In the genomic region with DNA sequence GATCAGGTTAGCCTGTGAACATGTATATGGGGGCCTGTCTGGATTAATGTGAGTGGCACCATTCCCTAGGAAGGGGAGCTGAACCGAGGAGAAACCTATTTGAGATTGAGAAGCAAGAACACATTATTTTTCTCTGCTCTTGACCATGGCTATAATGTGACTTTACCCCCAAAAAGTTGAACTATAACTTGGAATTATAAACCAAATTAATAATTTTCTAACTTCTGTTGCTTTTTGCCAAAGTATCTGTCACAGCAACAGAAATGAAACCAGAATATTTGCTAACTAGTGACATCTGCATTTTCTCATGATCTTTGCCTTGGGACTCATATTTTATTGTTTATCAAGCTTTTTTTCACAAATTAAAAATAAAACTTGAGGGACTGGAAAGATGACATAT, we compare ENCODE assay signal across 25 mouse cellular contexts. TPM values are rescaled to one million over a fixed set of nuclear protein-coding genes. Genes with fewer than 3 reads are reported as not detected.
"Had no signal": no experiment of that assay in that cellular context is flagged by ENCODE, and none has a peak within 500 bp of the region (broad histone marks: within the 10 kb centered on the region; RNA-seq: fewer than 3 reads in every experiment).

No protein-coding gene starts in this region.

- H3K36me3 ChIP-seq: lung, embryonic 15.5 days; midbrain, embryonic 13.5 days; midbrain, embryonic 15.5 days; neural tube, embryonic 12.5 days; stomach, embryonic 15.5 days had no signal

- H3K27ac ChIP-seq: lung, embryonic 15.5 days; macrophage; midbrain, embryonic 13.5 days; midbrain, embryonic 15.5 days; neural tube, embryonic 12.5 days; stomach, embryonic 15.5 days; stomach, postnatal 0 days had no signal

- H3K9me3 ChIP-seq: lung, embryonic 15.5 days; midbrain, embryonic 13.5 days; midbrain, embryonic 15.5 days; neural tube, embryonic 12.5 days; stomach, embryonic 15.5 days had no signal

- H3K27me3 ChIP-seq: lung, embryonic 15.5 days; megakaryocyte, embryonic 14.5 days; midbrain, embryonic 13.5 days; midbrain, embryonic 15.5 days; neural tube, embryonic 12.5 days; stomach, embryonic 15.5 days had no signal

- H3K4me3 ChIP-seq: lung, embryonic 15.5 days; megakaryocyte, embryonic 14.5 days; midbrain, embryonic 13.5 days; midbrain, embryonic 15.5 days; neural tube, embryonic 12.5 days; stomach, embryonic 15.5 days had no signal

- ATAC-seq: lung, postnatal 0 days; midbrain, embryonic 13.5 days; midbrain, embryonic 15.5 days had no signal

- DNase-seq: lung, adult 2 months; lung, postnatal 14 days; lung, postnatal 36 days; right cerebral cortex, postnatal 14 days; thymus, adult 2 months; thymus, postnatal 25 days; thymus, postnatal 4 days had no signal

- H3K9ac ChIP-seq: lung, embryonic 15.5 days; midbrain, embryonic 13.5 days; midbrain, embryonic 15.5 days; neural tube, embryonic 12.5 days; stomach, embryonic 15.5 days had no signal

- H3K4me1 ChIP-seq: lung, embryonic 15.5 days; megakaryocyte, embryonic 14.5 days; midbrain, embryonic 13.5 days; midbrain, embryonic 15.5 days; neural tube, embryonic 12.5 days; stomach, embryonic 15.5 days had no signal

- H3K4me2 ChIP-seq: lung, embryonic 15.5 days; midbrain, embryonic 11.5 days; midbrain, embryonic 13.5 days; midbrain, embryonic 15.5 days; neural tube, embryonic 12.5 days; stomach, embryonic 15.5 days had no signal

RNA-seq across cellular contexts. Expression of a gene that starts 16.2 kb away (rescaled TPM):
- total RNA-seq: megakaryocyte progenitor cell, adult 5-6 weeks; midbrain, postnatal 0 days; monocyte, adult 5-6 weeks; neutrophil, adult 5-6 weeks had no signal
- polyA plus RNA-seq: lung, adult 2 months; lung, embryonic 15.5 days; lung, postnatal 0 days; macrophage; midbrain, embryonic 11.5 days; midbrain, embryonic 13.5 days; midbrain, embryonic 15.5 days; midbrain, postnatal 0 days; neural tube, embryonic 12.5 days; neural tube, embryonic 14.5 days; spleen, adult 2 months; stomach, embryonic 15.5 days; stomach, postnatal 0 days; testis, adult 2 months; thymus, adult 2 months; urinary bladder, adult 2 months had no signal

RNA-seq across cellular contexts. Expression of a gene that starts 21.7 kb away (rescaled TPM):
- total RNA-seq: megakaryocyte progenitor cell, adult 5-6 weeks; monocyte, adult 5-6 weeks; neutrophil, adult 5-6 weeks had no signal
- polyA plus RNA-seq: macrophage had no signal

RNA-seq across cellular contexts. Expression of a gene that starts 25.7 kb away (rescaled TPM):
- total RNA-seq: megakaryocyte progenitor cell, adult 5-6 weeks; midbrain, postnatal 0 days; monocyte, adult 5-6 weeks; neutrophil, adult 5-6 weeks had no signal
- polyA plus RNA-seq: lung, adult 2 months; lung, embryonic 15.5 days; lung, postnatal 0 days; macrophage; midbrain, embryonic 11.5 days; midbrain, embryonic 13.5 days; midbrain, embryonic 15.5 days; midbrain, postnatal 0 days; neural tube, embryonic 12.5 days; neural tube, embryonic 14.5 days; spleen, adult 2 months; stomach, embryonic 15.5 days; stomach, postnatal 0 days; testis, adult 2 months; thymus, adult 2 months; urinary bladder, adult 2 months had no signal

RNA-seq across cellular contexts. Expression of a gene that starts 28.2 kb away (rescaled TPM):
- total RNA-seq: megakaryocyte progenitor cell, adult 5-6 weeks; midbrain, postnatal 0 days; monocyte, adult 5-6 weeks; neutrophil, adult 5-6 weeks had no signal
- polyA plus RNA-seq: lung, embryonic 15.5 days; macrophage; midbrain, embryonic 11.5 days; midbrain, embryonic 13.5 days; midbrain, embryonic 15.5 days; midbrain, postnatal 0 days; neural tube, embryonic 12.5 days; neural tube, embryonic 14.5 days; spleen, adult 2 months; stomach, embryonic 15.5 days; stomach, postnatal 0 days; testis, adult 2 months; thymus, adult 2 months; urinary bladder, adult 2 months had no signal

RNA-seq across cellular contexts. Expression of a gene that starts 42.6 kb away (rescaled TPM):
- total RNA-seq: megakaryocyte progenitor cell, adult 5-6 weeks; midbrain, postnatal 0 days; monocyte, adult 5-6 weeks; neutrophil, adult 5-6 weeks had no signal
- polyA plus RNA-seq: lung, adult 2 months; lung, embryonic 15.5 days; lung, postnatal 0 days; macrophage; midbrain, embryonic 11.5 days; midbrain, embryonic 13.5 days; midbrain, embryonic 15.5 days; midbrain, postnatal 0 days; neural tube, embryonic 12.5 days; neural tube, embryonic 14.5 days; spleen, adult 2 months; stomach, embryonic 15.5 days; stomach, postnatal 0 days; testis, adult 2 months; thymus, adult 2 months; urinary bladder, adult 2 months had no signal
